Mouse (Mus musculus): ENCODE measurements around the gene Mast2. TPM values are rescaled to one million over a fixed set of nuclear protein-coding genes. Genes with fewer than 3 reads are reported as not detected.
A peak's percentile ranks its signal among the peaks of the same experiment; 100 is the strongest.

Mast2 gene
- polyA plus RNA-seq, 1 experiment from 2014 or later: 28.3 TPM

GRCm38 (mm10) chr4:116483476-116483875, 19.5 kb upstream of the Mast2 start:
- Histone ChIP-seq H3K4me2 (ENCODE audit: low read depth, severe bottlenecking) (no peak overlapping the region), H3K36me3 (ENCODE audit: control insufficient read depth, insufficient read depth, low read length) (no peaks in the 10 kb centered on the region), H3K27me3 (ENCODE audit: control insufficient read depth, insufficient read depth, low read length) (no peaks in the 10 kb centered on the region), H3K27ac (replicated peaks; ENCODE audit: low read depth, low read length) (no peak overlapping the region), H3K9me3 (ENCODE audit: control insufficient read depth, low read length) (no peaks in the 10 kb centered on the region), H3K9ac (ENCODE audit: low read length) (no peak overlapping the region), H3K4me3 (ENCODE audit: low read depth, low read length) (no peak overlapping the region), H3K4me1 (ENCODE audit: control insufficient read depth, insufficient read depth, low read length) (no peaks in the 10 kb centered on the region)
- DNase-seq (ENCODE audit: low spot score) (peak; percentile 40), ATAC-seq (ENCODE audit: insufficient number of reproducible peaks, low FRiP score, low TSS enrichment, low read depth) (0 out of 2 replicates have a peak, but pooled peaks have one; percentile 51)
- WGBS: 15% methylated on average over 2 of the region's 2 CpGs

GRCm38 (mm10) chr4:116481322-116481721, 17.3 kb upstream of the Mast2 start:
- DNase-seq (ENCODE audit: low spot score): no peak
- Histone ChIP-seq H3K4me1 (ENCODE audit: control insufficient read depth, insufficient read depth, low read length) (no peaks in the 10 kb centered on the region), H3K9me3 (ENCODE audit: control insufficient read depth, low read length) (no peaks in the 10 kb centered on the region), H3K36me3 (ENCODE audit: control insufficient read depth, insufficient read depth, low read length) (no peaks in the 10 kb centered on the region), H3K4me2 (ENCODE audit: low read depth, severe bottlenecking) (no peak overlapping the region), H3K9ac (ENCODE audit: low read length) (no peak overlapping the region), H3K27me3 (ENCODE audit: control insufficient read depth, insufficient read depth, low read length) (no peaks in the 10 kb centered on the region), H3K4me3 (ENCODE audit: low read depth, low read length) (no peak overlapping the region), H3K27ac (replicated peaks; ENCODE audit: low read depth, low read length) (no peak overlapping the region)
- WGBS: 58% methylated on average over 2 of the region's 2 CpGs
- no peak for ATAC-seq (ENCODE audit: insufficient number of reproducible peaks, low FRiP score, low TSS enrichment, low read depth)

- H3K4me1 ChIP-seq (ENCODE audit: control insufficient read depth, insufficient read depth, low read length): peaks cover 7% of the 10 kb centered on the region; the same call in 1 of the 2 replicates
- H3K4me2 ChIP-seq (ENCODE audit: low read depth, severe bottlenecking): peak overlapping the region; percentile 50
- H3K36me3 ChIP-seq (ENCODE audit: control insufficient read depth, insufficient read depth, low read length): no peaks in the 10 kb centered on the region
- DNase-seq (ENCODE audit: low spot score) (peak; percentile 80), ATAC-seq (ENCODE audit: insufficient number of reproducible peaks, low FRiP score, low TSS enrichment, low read depth) (peak; percentile 77)
- H3K27me3 ChIP-seq (ENCODE audit: control insufficient read depth, insufficient read depth, low read length): no peaks in the 10 kb centered on the region
- WGBS: under 1% methylated on average over 73 of the region's 74 CpGs
- peak overlapping the region; percentile 86 for H3K27ac ChIP-seq (replicated peaks; ENCODE audit: low read depth, low read length)
- H3K9me3 ChIP-seq (ENCODE audit: control insufficient read depth, low read length): no peaks in the 10 kb centered on the region
- H3K9ac ChIP-seq (ENCODE audit: low read length): peak overlapping the region; percentile 88
- peak overlapping the region; percentile 80 for H3K4me3 ChIP-seq (ENCODE audit: low read depth, low read length)
These were observed 505 bp downstream of the Mast2 start for GRCm38 (mm10) chr4:116463231-116464125.

GRCm38 (mm10) chr4:116461943-116462342, 2.0 kb downstream of the Mast2 start:
- ATAC-seq (ENCODE audit: insufficient number of reproducible peaks, low FRiP score, low TSS enrichment, low read depth) (no peak), DNase-seq (ENCODE audit: low spot score) (no peak)
- no peak overlapping the region for H3K9ac ChIP-seq (ENCODE audit: low read length)
- H3K27ac ChIP-seq (replicated peaks; ENCODE audit: low read depth, low read length): no peak overlapping the region
- no peaks in the 10 kb centered on the region for H3K27me3 ChIP-seq (ENCODE audit: control insufficient read depth, insufficient read depth, low read length)
- no peak overlapping the region for H3K4me2 ChIP-seq (ENCODE audit: low read depth, severe bottlenecking)
- H3K36me3 ChIP-seq (ENCODE audit: control insufficient read depth, insufficient read depth, low read length): no peaks in the 10 kb centered on the region
- WGBS: 94% methylated on average over 3 of the region's 3 CpGs
- no peak overlapping the region for H3K4me3 ChIP-seq (ENCODE audit: low read depth, low read length)
- peaks cover 7% of the 10 kb centered on the region; the same call in 1 of the 2 replicates for H3K4me1 ChIP-seq (ENCODE audit: control insufficient read depth, insufficient read depth, low read length)
- H3K9me3 ChIP-seq (ENCODE audit: control insufficient read depth, low read length): no peaks in the 10 kb centered on the region

GRCm38 (mm10) chr4:116451553-116451952, 12.4 kb downstream of the Mast2 start:
- Histone ChIP-seq H3K4me1 (ENCODE audit: control insufficient read depth, insufficient read depth, low read length) (no peaks in the 10 kb centered on the region), H3K27me3 (ENCODE audit: control insufficient read depth, insufficient read depth, low read length) (no peaks in the 10 kb centered on the region), H3K4me2 (ENCODE audit: low read depth, severe bottlenecking) (no peak overlapping the region), H3K4me3 (ENCODE audit: low read depth, low read length) (no peak overlapping the region), H3K27ac (replicated peaks; ENCODE audit: low read depth, low read length) (no peak overlapping the region), H3K36me3 (ENCODE audit: control insufficient read depth, insufficient read depth, low read length) (no peaks in the 10 kb centered on the region), H3K9ac (ENCODE audit: low read length) (no peak overlapping the region), H3K9me3 (ENCODE audit: control insufficient read depth, low read length) (no peaks in the 10 kb centered on the region)
- DNase-seq (ENCODE audit: low spot score) (no peak), ATAC-seq (ENCODE audit: insufficient number of reproducible peaks, low FRiP score, low TSS enrichment, low read depth) (no peak)

GRCm38 (mm10) chr4:116449951-116450350, 14.0 kb downstream of the Mast2 start:
- H3K4me2 ChIP-seq (ENCODE audit: low read depth, severe bottlenecking): no peak overlapping the region
- no peaks in the 10 kb centered on the region for H3K9me3 ChIP-seq (ENCODE audit: control insufficient read depth, low read length)
- no peaks in the 10 kb centered on the region for H3K27me3 ChIP-seq (ENCODE audit: control insufficient read depth, insufficient read depth, low read length)
- DNase-seq (ENCODE audit: low spot score) (no peak), ATAC-seq (ENCODE audit: insufficient number of reproducible peaks, low FRiP score, low TSS enrichment, low read depth) (no peak)
- H3K36me3 ChIP-seq (ENCODE audit: control insufficient read depth, insufficient read depth, low read length): no peaks in the 10 kb centered on the region
- H3K27ac ChIP-seq (replicated peaks; ENCODE audit: low read depth, low read length): no peak overlapping the region
- no peak overlapping the region for H3K9ac ChIP-seq (ENCODE audit: low read length)
- H3K4me3 ChIP-seq (ENCODE audit: low read depth, low read length): no peak overlapping the region
- H3K4me1 ChIP-seq (ENCODE audit: control insufficient read depth, insufficient read depth, low read length): no peaks in the 10 kb centered on the region

GRCm38 (mm10) chr4:116448673-116449072, 15.3 kb downstream of the Mast2 start:
- DNase-seq (ENCODE audit: low spot score) (peak; percentile 29), ATAC-seq (ENCODE audit: insufficient number of reproducible peaks, low FRiP score, low TSS enrichment, low read depth) (no peak)
- Histone ChIP-seq H3K4me3 (ENCODE audit: low read depth, low read length) (no peak overlapping the region), H3K27ac (replicated peaks; ENCODE audit: low read depth, low read length) (no peak overlapping the region), H3K27me3 (ENCODE audit: control insufficient read depth, insufficient read depth, low read length) (no peaks in the 10 kb centered on the region), H3K36me3 (ENCODE audit: control insufficient read depth, insufficient read depth, low read length) (no peaks in the 10 kb centered on the region), H3K4me1 (ENCODE audit: control insufficient read depth, insufficient read depth, low read length) (no peaks in the 10 kb centered on the region), H3K9me3 (ENCODE audit: control insufficient read depth, low read length) (no peaks in the 10 kb centered on the region), H3K4me2 (ENCODE audit: low read depth, severe bottlenecking) (no peak overlapping the region), H3K9ac (ENCODE audit: low read length) (no peak overlapping the region)
- 59% methylated on average over 8 of the region's 8 CpGs for WGBS

GRCm38 (mm10) chr4:116439383-116439782, 24.6 kb downstream of the Mast2 start:
- Histone ChIP-seq H3K27ac (replicated peaks; ENCODE audit: low read depth, low read length) (no peak overlapping the region), H3K9ac (ENCODE audit: low read length) (no peak overlapping the region), H3K27me3 (ENCODE audit: control insufficient read depth, insufficient read depth, low read length) (no peaks in the 10 kb centered on the region), H3K9me3 (ENCODE audit: control insufficient read depth, low read length) (no peaks in the 10 kb centered on the region), H3K36me3 (ENCODE audit: control insufficient read depth, insufficient read depth, low read length) (no peaks in the 10 kb centered on the region; the same call in 1 of the 2 replicates), H3K4me3 (ENCODE audit: low read depth, low read length) (no peak overlapping the region), H3K4me1 (ENCODE audit: control insufficient read depth, insufficient read depth, low read length) (no peaks in the 10 kb centered on the region), H3K4me2 (ENCODE audit: low read depth, severe bottlenecking) (no peak overlapping the region)
- WGBS: 91% methylated on average over 1 of the region's 1 CpGs
- DNase-seq (ENCODE audit: low spot score): no peak
- no peak for ATAC-seq (ENCODE audit: insufficient number of reproducible peaks, low FRiP score, low TSS enrichment, low read depth)
